Mouse (Mus musculus) forebrain, embryonic 10.5 days (tissue): Measurements from ENCODE around the gene Lrrc63. TPM values are rescaled to one million over a fixed set of nuclear protein-coding genes. Genes with fewer than 3 reads are reported as not detected.
"Not testable (repeated sequence)": the region's sequence is repeated elsewhere in the genome, so short reads cannot be mapped to it uniquely, and the experiment has no call there.

Experiments
- DNase-seq: peaks from one replicate; pipeline ENCODE4 v3.0.0-alpha.2; 2017; ENCODE audit warnings: low spot score; ENCODE audit errors: extremely low spot score
- H3K27ac ChIP-seq: fragments of 300-500 bp; sonication (generic); 2 replicates; pipeline ENCODE4 v1.5.1; 2016; ENCODE audit warnings: mild to moderate bottlenecking
- H3K27me3 ChIP-seq: fragments of 300-500 bp; sonication (generic); 2 replicates; pipeline ENCODE4 v1.6.1; 2016; ENCODE audit warnings: mild to moderate bottlenecking; ENCODE audit not compliant: poor library complexity, severe bottlenecking
- H3K36me3 ChIP-seq: fragments of 300-500 bp; sonication (generic); replicated peaks from 2 replicates; pipeline ENCODE4 v1.6.1; 2016; ENCODE audit warnings: mild to moderate bottlenecking, moderate library complexity
- H3K4me1 ChIP-seq: fragments of 300-500 bp; sonication (generic); 2 replicates; pipeline ENCODE4 v1.6.1; 2016
- H3K4me3 ChIP-seq: fragments of 300-500 bp; sonication (generic); 2 replicates; pipeline ENCODE4 v1.5.1; 2016; ENCODE audit warnings: mild to moderate bottlenecking, moderate library complexity
- H3K9me3 ChIP-seq: fragments of 300-500 bp; sonication (generic); 2 replicates; pipeline ENCODE4 v1.6.1; 2016; ENCODE audit warnings: mild to moderate bottlenecking, moderate library complexity
- WGBS: fragments of 180-500 bp; shearing (Covaris S2); methylation state at CpG from one replicate; pipeline ENCODE4 v1.1.7; 2016; 5-methylcytosine and 5-hydroxymethylcytosine counted together
- polyA plus RNA-seq: library from polyadenylated mRNA; unstranded; fragments of >200 nt; fragmentation: Nextera tagmentation; extraction: Ambion mirVana; gene quantifications from 2 replicates; pipeline ENCODE4 v1.2.1, GENCODE M21; 2016

Gene Lrrc63
- polyA plus RNA-seq, 1 experiment from 2014 or later: 0.17 TPM

DNA sequence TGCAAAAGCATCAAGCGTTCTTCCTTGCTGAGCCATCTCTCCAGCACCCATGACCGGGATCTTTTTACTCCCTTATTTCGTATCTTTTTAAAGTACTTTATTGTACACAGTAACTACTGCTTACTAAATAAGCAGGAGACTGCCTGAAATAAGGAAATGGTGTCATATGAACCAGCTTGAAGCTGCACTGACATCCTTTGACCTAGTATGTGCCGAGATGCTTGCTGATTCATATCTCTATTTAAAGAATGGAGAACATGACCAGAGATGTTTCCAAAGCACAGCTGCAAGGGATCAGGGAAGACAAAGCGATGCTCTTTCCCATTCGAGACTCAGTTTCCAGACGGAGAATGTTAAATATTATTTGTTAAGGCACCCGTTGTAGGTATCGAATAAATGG lies 33.7 kb upstream of the Lrrc63 start:
- no peak overlapping the region for H3K27ac ChIP-seq
- no peak overlapping the region for H3K4me3 ChIP-seq
- H3K4me1 ChIP-seq: no peaks in the 10 kb centered on the region
- H3K9me3 ChIP-seq: no peaks in the 10 kb centered on the region
- WGBS: 96% methylated on average over 9 of the region's 9 CpGs
- H3K36me3 ChIP-seq: no peaks in the 10 kb centered on the region
- no peak for DNase-seq
- no peaks in the 10 kb centered on the region for H3K27me3 ChIP-seq

DNA sequence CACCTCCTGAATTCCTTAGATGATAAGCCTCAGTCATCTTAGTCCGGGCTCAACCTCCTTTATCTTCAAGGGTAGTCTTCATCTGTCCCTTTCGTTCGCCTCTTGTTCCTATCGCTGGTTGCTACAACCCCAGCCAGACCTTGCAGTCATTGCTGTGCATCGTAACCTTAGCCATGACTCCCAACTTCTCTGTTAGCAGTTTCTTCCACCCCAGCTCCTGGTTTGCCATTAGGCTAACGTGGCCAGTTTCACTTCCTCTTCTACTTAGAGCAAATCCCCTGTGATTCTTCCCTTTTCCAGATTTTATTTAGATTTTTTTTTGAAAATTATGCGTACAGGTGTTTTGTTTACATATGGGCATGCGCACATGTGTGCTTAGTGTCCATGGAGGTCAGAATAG lies 33.2 kb upstream of the Lrrc63 start:
- no peak for DNase-seq
- Histone ChIP-seq H3K27ac (no peak overlapping the region), H3K36me3 (no peaks in the 10 kb centered on the region), H3K4me1 (no peaks in the 10 kb centered on the region), H3K9me3 (no peaks in the 10 kb centered on the region), H3K27me3 (no peaks in the 10 kb centered on the region), H3K4me3 (no peak overlapping the region)
- 92% methylated on average over 8 of the region's 8 CpGs for WGBS

DNA sequence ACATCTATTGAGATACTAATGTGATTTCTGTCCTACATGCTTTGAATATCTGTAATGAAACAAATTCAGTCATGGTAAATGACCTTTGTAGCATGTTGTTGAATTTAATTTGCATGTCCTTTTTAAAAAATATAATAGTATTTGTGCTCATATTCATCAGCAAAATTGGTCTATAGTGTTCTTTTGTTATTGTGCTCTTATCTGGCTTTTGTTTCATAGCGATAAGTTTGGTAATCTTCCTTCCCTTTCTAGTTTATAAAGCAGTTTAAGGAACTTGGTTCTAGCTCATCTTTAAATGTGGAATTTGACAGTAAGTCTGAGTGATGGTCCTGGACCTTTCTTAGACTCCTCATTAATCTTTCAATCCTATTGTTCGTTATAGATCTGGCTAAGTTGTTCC lies 28.7 kb upstream of the Lrrc63 start:
- 93% methylated on average over 2 of the region's 2 CpGs for WGBS
- Histone ChIP-seq H3K4me3 (no peak overlapping the region), H3K36me3 (no peaks in the 10 kb centered on the region), H3K27me3 (no peaks in the 10 kb centered on the region), H3K27ac (no peak overlapping the region), H3K9me3 (no peaks in the 10 kb centered on the region), H3K4me1 (no peaks in the 10 kb centered on the region)
- DNase-seq: no peak

DNA sequence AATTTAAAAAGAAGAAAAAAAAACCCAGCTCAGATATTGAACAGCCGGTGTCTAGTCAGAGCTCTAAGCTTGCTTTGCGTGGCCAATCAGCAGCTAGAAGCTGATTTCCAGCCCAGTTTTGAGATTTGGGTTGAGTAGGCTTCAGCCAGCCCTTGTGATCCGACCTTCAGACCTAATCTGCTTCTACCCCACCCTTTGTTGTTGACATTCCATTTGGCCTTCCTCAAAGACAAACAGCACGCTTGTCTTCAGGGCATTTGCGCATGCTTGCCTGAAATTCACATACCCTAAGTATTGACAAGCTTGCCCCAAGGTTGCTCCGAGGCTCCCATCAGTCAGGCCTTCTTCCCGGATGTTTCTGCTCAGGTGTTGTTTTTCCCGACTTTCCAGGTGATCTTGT lies 23.8 kb upstream of the Lrrc63 start:
- 87% methylated on average over 8 of the region's 8 CpGs for WGBS
- H3K27ac ChIP-seq: no peak overlapping the region
- DNase-seq: no peak
- no peaks in the 10 kb centered on the region for H3K27me3 ChIP-seq
- H3K4me3 ChIP-seq: no peak overlapping the region
- H3K36me3 ChIP-seq: no peaks in the 10 kb centered on the region
- H3K9me3 ChIP-seq: no peaks in the 10 kb centered on the region
- H3K4me1 ChIP-seq: no peaks in the 10 kb centered on the region

DNA sequence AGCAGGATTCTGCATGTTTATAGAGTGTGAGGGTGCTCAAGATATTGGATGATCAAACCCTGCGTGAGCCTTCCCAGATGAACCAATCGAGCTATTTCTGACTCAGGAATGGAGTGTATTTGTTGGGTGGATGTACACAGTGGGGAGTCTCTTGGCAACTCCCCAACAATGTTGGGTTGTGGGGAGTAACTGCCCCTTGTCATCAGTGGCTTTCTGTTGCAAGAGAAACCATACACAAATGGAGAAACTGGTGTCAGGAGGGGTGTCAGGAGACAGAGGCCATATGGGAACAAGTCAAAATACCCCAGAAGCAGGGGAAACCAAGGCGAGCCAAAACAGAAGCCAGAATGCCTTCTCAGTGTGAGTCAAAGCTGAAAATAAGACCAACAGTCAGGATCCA lies 20.5 kb upstream of the Lrrc63 start:
- no peak for DNase-seq
- 90% methylated on average over 3 of the region's 3 CpGs for WGBS
- no peaks in the 10 kb centered on the region for H3K27me3 ChIP-seq
- H3K36me3 ChIP-seq: no peaks in the 10 kb centered on the region
- H3K4me3 ChIP-seq: no peak overlapping the region
- H3K27ac ChIP-seq: no peak overlapping the region
- no peaks in the 10 kb centered on the region for H3K9me3 ChIP-seq
- no peaks in the 10 kb centered on the region for H3K4me1 ChIP-seq

DNA sequence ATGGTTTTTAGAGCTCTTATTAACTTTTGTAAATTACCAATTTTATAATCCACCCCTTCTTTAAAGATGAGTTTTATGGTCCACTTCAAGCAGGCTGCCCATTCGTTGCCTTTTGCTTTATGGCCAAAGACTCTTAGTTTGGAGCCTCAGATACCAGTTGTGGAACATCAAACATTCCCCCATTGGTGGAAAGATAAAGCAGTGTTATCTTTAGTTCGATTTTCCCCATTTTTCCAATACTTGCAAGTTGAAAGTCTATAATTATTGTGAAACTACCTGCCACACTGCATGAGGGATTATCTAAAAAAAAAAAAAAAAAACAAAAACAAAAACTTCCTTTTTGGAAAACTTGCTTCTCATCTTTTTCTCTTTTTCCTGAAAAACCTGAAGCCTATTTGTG lies 20.0 kb upstream of the Lrrc63 start:
- no peak for DNase-seq
- Histone ChIP-seq H3K4me1 (no peaks in the 10 kb centered on the region), H3K9me3 (no peaks in the 10 kb centered on the region), H3K4me3 (no peak overlapping the region), H3K27ac (no peak overlapping the region), H3K27me3 (no peaks in the 10 kb centered on the region), H3K36me3 (no peaks in the 10 kb centered on the region)
- WGBS: 84% methylated on average over 2 of the region's 2 CpGs

DNA sequence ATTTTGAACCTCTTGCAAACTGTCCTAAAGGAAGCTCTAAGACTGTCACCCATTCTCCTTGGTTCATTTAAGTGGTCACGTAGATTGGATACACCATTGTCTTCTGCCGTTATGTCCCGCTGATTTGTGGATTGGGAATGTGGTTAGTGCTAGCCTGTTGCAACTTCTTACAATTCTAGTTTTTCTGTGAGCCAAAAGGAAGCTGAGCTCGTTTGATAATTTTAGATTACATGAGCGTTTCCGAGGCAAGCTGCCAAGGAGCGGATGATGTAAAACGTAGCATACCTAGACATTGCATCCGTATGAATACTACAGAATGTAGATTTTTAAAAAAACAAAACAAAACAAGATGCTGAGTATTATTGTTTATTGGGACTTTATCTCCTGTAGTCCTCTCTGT lies 17.5 kb upstream of the Lrrc63 start:
- DNase-seq: no peak
- Histone ChIP-seq H3K9me3 (no peaks in the 10 kb centered on the region), H3K27ac (no peak overlapping the region), H3K27me3 (no peaks in the 10 kb centered on the region), H3K4me3 (no peak overlapping the region), H3K36me3 (no peaks in the 10 kb centered on the region), H3K4me1 (no peaks in the 10 kb centered on the region)
- WGBS: 89% methylated on average over 9 of the region's 9 CpGs

DNA sequence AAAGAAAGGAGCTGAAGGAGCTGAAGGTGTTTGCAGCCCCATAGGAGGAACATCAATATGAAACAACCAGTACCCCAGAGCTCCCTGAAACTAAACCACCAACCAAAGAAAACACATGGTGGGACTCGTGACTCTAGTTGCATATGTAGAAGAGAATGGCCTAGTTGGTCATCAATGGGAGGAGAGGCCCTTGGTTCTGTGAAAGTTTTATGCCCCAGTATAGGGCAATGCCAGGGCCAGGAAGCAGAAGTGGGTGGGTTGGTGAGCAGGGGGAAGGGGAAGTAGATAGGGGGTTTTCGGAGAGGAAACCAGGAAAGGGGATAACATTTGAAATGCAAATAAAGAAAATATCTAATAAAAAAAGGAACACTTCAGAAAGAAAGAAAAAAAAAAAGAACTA lies 17.0 kb upstream of the Lrrc63 start:
- H3K36me3 ChIP-seq, DNase-seq, H3K27me3 ChIP-seq, H3K4me3 ChIP-seq, H3K9me3 ChIP-seq, H3K4me1 ChIP-seq, H3K27ac ChIP-seq: not testable (repeated sequence)
- 84% methylated on average over 2 of the region's 2 CpGs for WGBS

DNA sequence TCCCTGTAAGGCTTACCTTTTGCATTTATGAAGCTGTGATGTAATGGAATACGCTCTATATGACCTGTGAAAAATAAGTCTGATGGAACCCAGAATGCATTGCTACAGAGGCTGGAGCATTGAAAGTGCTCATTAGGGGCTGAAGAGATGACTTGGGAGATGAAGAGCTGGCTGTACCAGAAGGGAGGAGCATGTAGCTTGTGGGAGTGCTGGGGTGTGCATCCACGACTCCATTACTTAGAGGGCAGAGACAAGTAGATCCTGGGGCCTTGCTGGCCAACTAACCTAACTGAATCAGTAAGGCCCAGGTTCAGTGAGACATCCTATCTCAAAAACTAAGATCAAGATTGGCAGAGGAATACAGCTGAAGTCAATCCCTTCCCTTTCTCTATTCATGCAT lies 8.5 kb upstream of the Lrrc63 start:
- no peak for DNase-seq
- Histone ChIP-seq H3K4me3 (no peak overlapping the region), H3K9me3 (no peaks in the 10 kb centered on the region), H3K27ac (no peak overlapping the region), H3K4me1 (0 out of 2 replicates have a peak, but pooled peaks cover 3% of the 10 kb centered on the region), H3K36me3 (no peaks in the 10 kb centered on the region), H3K27me3 (no peaks in the 10 kb centered on the region)
- 88% methylated on average over 2 of the region's 2 CpGs for WGBS

DNA sequence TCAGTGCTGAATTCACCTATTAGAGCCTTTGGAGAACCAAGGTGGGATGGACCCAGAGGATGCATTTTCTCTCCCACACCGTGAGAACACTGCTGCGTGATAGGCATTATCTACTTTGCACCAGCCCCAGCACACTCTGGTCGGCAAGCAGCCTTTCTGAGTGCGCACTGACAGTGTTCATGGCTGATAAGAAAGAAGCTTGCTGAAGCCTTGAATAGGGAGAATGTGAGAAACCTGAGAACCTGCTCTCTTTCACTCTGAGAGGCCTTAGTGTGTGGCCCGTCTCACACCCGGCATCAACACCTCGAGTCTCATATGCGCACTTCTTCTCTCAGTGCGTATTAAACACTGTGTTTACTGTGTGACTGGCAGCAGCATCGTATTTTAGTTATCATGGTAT lies 7.8 kb upstream of the Lrrc63 start:
- no peaks in the 10 kb centered on the region for H3K27me3 ChIP-seq
- no peaks in the 10 kb centered on the region for H3K36me3 ChIP-seq
- no peak for DNase-seq
- H3K4me3 ChIP-seq: no peak overlapping the region
- H3K4me1 ChIP-seq: 0 out of 2 replicates have a peak, but pooled peaks cover 3% of the 10 kb centered on the region
- WGBS: 84% methylated on average over 10 of the region's 10 CpGs
- no peak overlapping the region for H3K27ac ChIP-seq
- no peaks in the 10 kb centered on the region for H3K9me3 ChIP-seq

DNA sequence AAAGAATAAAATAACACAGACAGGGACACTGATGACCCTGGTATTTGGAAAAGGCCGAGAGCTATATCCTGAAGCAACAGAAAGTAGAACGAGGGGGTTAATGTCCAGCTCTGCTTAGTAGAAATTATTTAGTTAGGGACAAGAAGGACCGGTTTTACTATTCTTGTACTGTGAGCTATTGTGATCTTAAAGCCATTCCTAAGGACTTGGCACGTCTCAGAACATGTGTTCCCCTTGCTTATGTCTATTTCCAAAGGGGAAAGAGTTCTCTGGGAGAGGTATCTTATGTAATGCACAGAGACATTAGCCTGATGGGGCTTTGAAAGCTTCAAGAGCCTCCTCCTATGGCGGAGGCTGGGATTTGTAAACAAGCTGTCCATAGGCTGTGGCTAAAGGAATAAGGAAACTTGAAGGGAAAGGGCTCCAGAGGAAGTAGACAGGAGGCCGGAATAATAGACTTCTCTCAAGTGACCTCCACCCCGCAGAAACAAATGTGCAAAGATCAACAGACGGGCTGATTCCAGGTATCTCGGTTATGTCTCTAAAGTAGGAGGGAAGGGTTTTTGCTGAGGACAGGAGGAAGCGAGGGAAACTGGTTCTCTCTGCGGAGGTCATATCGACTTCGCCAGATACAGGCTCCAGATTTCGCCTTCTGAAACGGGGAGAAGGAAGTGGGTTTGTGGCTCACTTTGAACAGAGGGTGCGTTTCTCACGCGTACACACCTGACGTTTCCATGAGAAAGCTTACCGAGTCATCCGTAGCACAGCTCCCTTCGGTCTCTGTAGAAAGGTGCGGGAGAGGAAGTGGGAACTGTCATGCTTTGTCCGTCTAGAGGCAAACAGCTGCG lies 5.7 kb upstream of the Lrrc63 start:
- 82% methylated on average over 25 of the region's 25 CpGs for WGBS
- Histone ChIP-seq H3K9me3 (no peaks in the 10 kb centered on the region), H3K4me3 (no peak overlapping the region; the same call in 1 of the 2 replicates), H3K27ac (no peak overlapping the region; the same call in 1 of the 2 replicates), H3K4me1 (peaks cover 5% of the 10 kb centered on the region; the same call in 1 of the 2 replicates), H3K27me3 (peaks cover 17% of the 10 kb centered on the region), H3K36me3 (no peaks in the 10 kb centered on the region)
- DNase-seq: no peak

DNA sequence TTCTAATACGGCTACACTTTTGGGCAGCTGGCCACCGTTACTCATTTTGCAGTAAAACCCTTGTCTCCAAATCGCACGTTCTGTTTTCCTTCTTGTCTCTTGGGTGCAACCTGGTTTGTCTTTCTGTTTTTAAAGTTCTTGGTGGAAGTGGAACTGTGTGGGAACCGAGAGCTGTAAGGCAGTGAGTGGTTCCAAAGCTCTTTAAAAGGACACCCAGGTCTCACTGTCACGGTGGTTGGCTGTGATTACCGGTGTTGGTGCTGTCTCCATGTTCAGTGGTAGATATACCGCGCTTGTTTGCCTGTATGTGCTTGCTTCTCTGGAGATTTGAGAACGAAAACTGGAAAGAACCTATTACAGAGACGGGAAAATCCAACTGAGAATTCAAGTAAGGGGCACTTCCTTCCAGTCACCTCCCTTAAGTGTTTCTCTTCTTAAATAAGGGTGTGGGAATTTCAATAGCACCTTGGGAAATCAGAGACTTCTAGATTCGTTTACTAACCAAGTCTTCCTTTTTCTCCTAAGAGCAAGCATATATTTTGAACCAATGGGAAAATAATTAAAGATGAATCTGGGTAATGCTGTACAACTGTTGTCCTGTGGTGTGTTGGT lies 749 bp upstream of the Lrrc63 start:
- Histone ChIP-seq H3K4me3 (peak overlapping the region; percentile 69), H3K4me1 (peaks cover 15% of the 10 kb centered on the region; the same call in 1 of the 2 replicates), H3K9me3 (no peaks in the 10 kb centered on the region), H3K36me3 (no peaks in the 10 kb centered on the region), H3K27ac (0 out of 2 replicates have a peak overlapping the region, but pooled peaks have one; percentile 86), H3K27me3 (peaks cover 20% of the 10 kb centered on the region)
- WGBS: 6% methylated on average over 12 of the region's 12 CpGs
- no peak for DNase-seq

DNA sequence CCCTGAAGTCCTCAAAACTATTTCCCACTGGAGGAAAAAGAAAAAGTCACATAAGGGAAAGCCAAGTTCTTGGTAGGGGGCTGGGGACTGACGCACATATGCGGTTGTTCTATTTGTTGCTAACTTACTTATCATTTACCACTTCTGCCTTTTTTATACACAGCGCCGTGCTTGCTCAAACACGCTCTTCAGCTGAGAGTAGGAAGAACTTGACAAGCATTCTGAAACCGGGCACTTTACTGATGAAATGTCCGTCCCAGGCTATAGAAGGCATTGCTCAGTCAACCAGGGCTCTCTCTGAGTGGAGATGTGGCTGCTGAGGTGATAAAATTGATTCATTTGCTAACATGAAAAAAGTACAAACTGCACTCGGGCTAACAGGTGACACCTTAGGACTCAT lies 9.0 kb downstream of the Lrrc63 start:
- no peaks in the 10 kb centered on the region for H3K27me3 ChIP-seq
- no peaks in the 10 kb centered on the region for H3K4me1 ChIP-seq
- no peaks in the 10 kb centered on the region for H3K9me3 ChIP-seq
- H3K36me3 ChIP-seq: no peaks in the 10 kb centered on the region
- 91% methylated on average over 8 of the region's 8 CpGs for WGBS
- H3K4me3 ChIP-seq: no peak overlapping the region
- no peak overlapping the region for H3K27ac ChIP-seq
- no peak for DNase-seq
